Mouse (Mus musculus): Measurements from ENCODE around the gene Nipsnap1. TPM values are rescaled to one million over a fixed set of nuclear protein-coding genes. Genes with fewer than 3 reads are reported as not detected.

The Nipsnap1 gene
- polyA plus RNA-seq, 1 experiment from 2014 or later = 137 TPM

DNA sequence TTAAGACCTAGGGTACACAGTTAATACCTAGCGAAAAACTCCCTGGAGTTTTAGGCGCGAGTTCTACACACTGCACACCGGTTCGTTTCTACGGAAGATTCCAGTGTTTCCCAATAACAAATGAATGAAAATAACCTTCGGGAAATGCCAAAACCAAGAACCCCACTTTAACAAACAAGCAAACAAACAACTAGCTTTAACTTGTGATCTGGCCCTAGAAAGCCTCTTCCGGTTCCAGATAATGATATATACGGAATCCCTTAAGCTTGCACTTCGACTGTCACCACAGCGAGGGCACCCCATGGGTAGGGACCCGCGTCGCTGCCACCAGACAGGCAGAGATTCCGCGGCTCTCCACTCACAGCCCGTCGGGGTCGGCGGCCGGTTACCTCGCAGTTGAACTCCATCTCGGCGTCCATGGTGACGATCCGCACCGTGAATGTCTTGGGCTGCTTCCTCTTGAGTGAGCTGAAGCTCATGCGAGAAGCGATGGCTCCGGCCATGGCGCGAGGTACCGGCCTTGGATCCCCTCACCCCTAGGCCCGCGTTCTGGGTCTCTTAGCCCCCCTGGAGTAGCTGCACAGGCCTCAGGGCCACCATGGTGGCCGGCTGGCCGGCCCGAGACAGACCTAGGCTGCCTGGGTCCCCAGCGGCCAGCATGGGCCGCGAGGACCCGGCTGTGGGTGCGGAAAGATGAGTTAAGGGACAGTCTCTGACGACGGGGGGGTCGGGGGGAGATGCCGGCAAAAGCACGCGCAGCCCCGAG is 25.1 kb upstream of the Nipsnap1 start:
- peak overlapping the region; percentile 67 for H3K4me3 ChIP-seq (replicated peaks)
- under 1% methylated on average over 50 of the region's 50 CpGs for WGBS
- H3K27me3 ChIP-seq (replicated peaks) = no peaks in the 10 kb centered on the region
- peak overlapping the region; percentile 86 for H3K27ac ChIP-seq (replicated peaks)
- H3K9me3 ChIP-seq (replicated peaks) = no peaks in the 10 kb centered on the region
- H3K4me2 ChIP-seq = peak overlapping the region; percentile 66
- no peaks in the 10 kb centered on the region for H3K36me3 ChIP-seq
- H3K9ac ChIP-seq (replicated peaks) = peak overlapping the region; percentile 77
- H3K4me1 ChIP-seq = peaks cover 25% of the 10 kb centered on the region
- ATAC-seq (ENCODE audit: low FRiP score) = peak; percentile 70

DNA sequence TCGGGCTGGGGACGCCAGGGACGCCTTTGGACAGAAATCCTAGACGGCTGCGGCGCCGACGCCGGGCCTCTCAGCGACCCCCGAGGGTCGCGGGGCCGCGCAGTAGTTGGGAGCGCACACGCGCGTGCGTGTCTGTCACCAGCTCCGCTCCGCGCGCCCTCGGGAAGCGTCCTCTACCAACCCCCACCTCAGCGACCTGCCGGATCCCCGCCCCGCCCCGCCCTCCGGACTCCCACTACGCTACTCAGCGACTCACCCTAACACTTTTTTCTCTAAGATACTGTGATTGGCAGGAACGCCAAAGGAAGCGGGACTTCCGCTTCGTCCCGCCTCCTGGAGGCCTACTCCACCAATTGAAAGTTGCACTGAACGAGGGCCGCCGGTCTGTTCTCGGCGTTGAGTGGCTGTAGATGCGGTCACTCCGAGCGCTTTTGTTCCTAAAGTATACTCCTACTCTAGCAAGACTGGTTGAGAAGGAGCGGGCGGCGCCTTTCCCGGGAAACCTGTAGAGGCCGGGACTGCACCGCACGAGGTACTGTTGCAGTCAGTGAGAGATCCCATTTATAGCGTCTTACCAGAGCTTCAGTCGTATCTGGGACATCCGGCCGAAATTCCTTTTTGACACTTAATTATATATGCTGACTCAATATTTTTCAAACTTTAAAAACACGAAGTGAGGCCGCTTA is 24.4 kb upstream of the Nipsnap1 start, which contains the start of gene Nf2:
Nf2 (minus strand) TSS at position 279 of the 686 bp plus-strand sequence.
- 1% methylated on average over 50 of the region's 60 CpGs for WGBS
- Histone ChIP-seq H3K4me2 (peak within 1 kb of the TSS; percentile 66), H3K9ac (replicated peaks) (peak within 1 kb of the TSS; percentile 77), H3K4me3 (replicated peaks) (peak within 1 kb of the TSS; percentile 67), H3K4me1 (peaks cover 25% of the 10 kb centered on the region), H3K9me3 (replicated peaks) (no peaks in the 10 kb centered on the region), H3K36me3 (no peaks in the 10 kb centered on the region), H3K27me3 (replicated peaks) (no peaks in the 10 kb centered on the region), H3K27ac (replicated peaks) (peak within 1 kb of the TSS; percentile 86)
- ATAC-seq (ENCODE audit: low FRiP score) = peak; percentile 98

DNA sequence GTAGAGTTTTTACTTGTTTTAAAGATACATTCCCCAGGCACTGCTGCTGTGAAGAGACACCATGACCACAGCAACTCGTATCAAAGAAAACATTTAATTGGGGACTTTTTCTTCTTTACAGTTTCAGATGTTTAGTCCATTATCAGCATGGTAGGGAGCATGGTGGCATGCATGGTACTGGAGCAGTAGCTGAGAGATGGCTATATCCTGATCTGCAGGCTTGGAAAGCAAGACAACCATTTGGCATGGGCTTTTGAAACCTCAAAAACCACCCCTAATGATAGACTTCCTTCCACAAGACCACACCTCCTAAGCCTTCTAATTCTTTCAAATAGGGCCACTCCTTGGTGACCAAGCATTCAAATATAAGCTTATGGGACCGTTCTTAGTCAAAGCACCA is 23.3 kb upstream of the Nipsnap1 start:
- Histone ChIP-seq H3K4me3 (replicated peaks) (no peak overlapping the region), H3K27me3 (replicated peaks) (no peaks in the 10 kb centered on the region), H3K9ac (replicated peaks) (no peak overlapping the region), H3K27ac (replicated peaks) (no peak overlapping the region), H3K9me3 (replicated peaks) (no peaks in the 10 kb centered on the region), H3K4me2 (0 out of 2 replicates have a peak overlapping the region, but pooled peaks have one; percentile 62), H3K4me1 (peaks cover 25% of the 10 kb centered on the region), H3K36me3 (no peaks in the 10 kb centered on the region)
- no peak for ATAC-seq (ENCODE audit: low FRiP score)
- WGBS = 95% methylated on average over 2 of the region's 2 CpGs

DNA sequence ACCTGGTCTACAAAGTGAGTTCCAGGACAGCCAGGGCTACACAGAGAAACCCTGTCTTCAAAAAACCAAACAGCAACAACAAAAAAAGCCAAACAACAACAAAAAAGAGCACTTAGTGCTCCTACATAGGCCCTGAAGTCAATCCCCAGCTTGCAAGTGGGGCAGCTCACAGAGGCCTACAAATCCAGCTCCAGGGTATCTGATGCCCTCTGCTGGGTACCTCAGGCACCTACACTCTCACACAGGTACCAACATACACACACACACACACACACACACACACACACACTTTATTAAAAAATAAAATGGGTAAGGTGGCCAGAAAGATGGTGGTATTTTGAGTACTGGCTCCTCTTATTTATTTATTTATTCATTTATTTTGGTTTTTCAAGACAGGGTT is 20.7 kb upstream of the Nipsnap1 start:
- no peak overlapping the region for H3K9ac ChIP-seq (replicated peaks)
- ATAC-seq (ENCODE audit: low FRiP score) = no peak
- H3K27ac ChIP-seq (replicated peaks) = no peak overlapping the region
- H3K9me3 ChIP-seq (replicated peaks) = no peaks in the 10 kb centered on the region
- H3K4me3 ChIP-seq (replicated peaks) = no peak overlapping the region
- H3K27me3 ChIP-seq (replicated peaks) = no peaks in the 10 kb centered on the region
- H3K36me3 ChIP-seq = no peaks in the 10 kb centered on the region
- H3K4me1 ChIP-seq = peaks cover 5% of the 10 kb centered on the region
- H3K4me2 ChIP-seq = no peak overlapping the region

DNA sequence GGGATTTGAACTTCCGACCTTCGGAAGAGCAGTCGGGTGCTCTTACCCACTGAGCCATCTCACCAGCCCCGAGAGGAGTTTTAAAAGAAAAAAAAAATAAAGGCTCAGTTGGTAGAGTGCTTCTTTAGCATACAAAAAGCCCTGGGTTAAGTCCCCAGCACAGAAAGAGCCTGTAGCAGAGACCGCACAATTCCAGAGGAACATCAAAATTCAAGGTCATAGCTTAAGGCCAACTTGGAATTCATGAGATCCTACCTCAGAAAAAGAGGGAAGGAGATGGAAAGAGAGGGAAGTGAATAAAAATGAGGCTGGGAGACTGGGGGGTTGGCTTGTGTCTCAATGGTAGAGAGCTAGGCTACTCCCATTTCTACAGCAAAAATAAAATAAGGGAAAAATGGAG is 19.6 kb upstream of the Nipsnap1 start:
- Histone ChIP-seq H3K27ac (replicated peaks) (no peak overlapping the region), H3K36me3 (no peaks in the 10 kb centered on the region), H3K9me3 (replicated peaks) (no peaks in the 10 kb centered on the region), H3K4me1 (no peaks in the 10 kb centered on the region), H3K9ac (replicated peaks) (no peak overlapping the region), H3K4me3 (replicated peaks) (no peak overlapping the region), H3K4me2 (no peak overlapping the region), H3K27me3 (replicated peaks) (no peaks in the 10 kb centered on the region)
- 94% methylated on average over 5 of the region's 5 CpGs for WGBS
- no peak for ATAC-seq (ENCODE audit: low FRiP score)

DNA sequence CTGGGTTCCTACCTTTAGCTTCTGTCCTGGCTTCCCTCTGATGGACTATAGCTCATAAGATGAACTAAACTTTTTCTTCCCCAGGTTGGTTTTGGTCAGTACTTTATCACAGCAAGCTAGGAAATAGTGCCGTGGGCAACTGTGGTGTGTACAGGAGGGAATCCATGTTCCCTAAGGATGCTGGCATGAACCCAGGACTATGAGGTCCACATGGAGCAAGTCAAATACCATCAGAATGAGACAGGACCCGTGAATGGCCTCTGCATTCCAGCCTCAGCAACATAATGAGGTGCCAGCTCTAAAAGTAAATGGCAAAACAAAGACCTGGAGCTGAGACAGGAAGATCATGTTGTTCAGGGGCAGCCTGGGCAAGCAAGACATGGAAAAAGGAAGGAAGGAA is 15.3 kb upstream of the Nipsnap1 start:
- no peak for ATAC-seq (ENCODE audit: low FRiP score)
- Histone ChIP-seq H3K9ac (replicated peaks) (no peak overlapping the region), H3K27ac (replicated peaks) (no peak overlapping the region), H3K27me3 (replicated peaks) (no peaks in the 10 kb centered on the region), H3K4me1 (no peaks in the 10 kb centered on the region), H3K9me3 (replicated peaks) (no peaks in the 10 kb centered on the region), H3K4me2 (no peak overlapping the region), H3K36me3 (no peaks in the 10 kb centered on the region), H3K4me3 (replicated peaks) (no peak overlapping the region)
- WGBS = 57% methylated on average over 2 of the region's 2 CpGs

DNA sequence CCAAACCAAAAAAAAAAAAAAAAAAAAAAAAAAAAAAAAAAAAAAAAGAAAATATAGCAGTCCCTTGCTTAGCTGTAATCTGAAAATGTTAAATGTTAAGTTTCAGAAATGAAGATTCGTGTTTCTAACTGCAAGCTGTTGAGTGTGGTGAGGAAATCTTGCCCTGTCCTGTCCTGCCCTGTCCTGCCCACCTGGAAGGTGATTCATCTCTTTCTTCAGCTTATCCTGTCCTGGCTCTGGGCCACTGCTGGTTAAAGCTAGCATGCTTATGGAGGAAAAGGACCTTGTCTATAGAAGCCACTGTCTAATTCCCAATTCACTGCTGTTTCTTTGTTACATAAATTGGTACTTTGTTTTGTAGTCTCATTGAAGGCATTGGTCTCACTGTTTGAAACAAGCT is 12.8 kb upstream of the Nipsnap1 start:
- no peak for ATAC-seq (ENCODE audit: low FRiP score)
- Histone ChIP-seq H3K4me2 (no peak overlapping the region), H3K27me3 (replicated peaks) (no peaks in the 10 kb centered on the region), H3K36me3 (no peaks in the 10 kb centered on the region), H3K4me3 (replicated peaks) (no peak overlapping the region), H3K9ac (replicated peaks) (no peak overlapping the region), H3K27ac (replicated peaks) (no peak overlapping the region), H3K4me1 (no peaks in the 10 kb centered on the region), H3K9me3 (replicated peaks) (no peaks in the 10 kb centered on the region)
- WGBS = 77% methylated on average over 1 of the region's 1 CpGs

DNA sequence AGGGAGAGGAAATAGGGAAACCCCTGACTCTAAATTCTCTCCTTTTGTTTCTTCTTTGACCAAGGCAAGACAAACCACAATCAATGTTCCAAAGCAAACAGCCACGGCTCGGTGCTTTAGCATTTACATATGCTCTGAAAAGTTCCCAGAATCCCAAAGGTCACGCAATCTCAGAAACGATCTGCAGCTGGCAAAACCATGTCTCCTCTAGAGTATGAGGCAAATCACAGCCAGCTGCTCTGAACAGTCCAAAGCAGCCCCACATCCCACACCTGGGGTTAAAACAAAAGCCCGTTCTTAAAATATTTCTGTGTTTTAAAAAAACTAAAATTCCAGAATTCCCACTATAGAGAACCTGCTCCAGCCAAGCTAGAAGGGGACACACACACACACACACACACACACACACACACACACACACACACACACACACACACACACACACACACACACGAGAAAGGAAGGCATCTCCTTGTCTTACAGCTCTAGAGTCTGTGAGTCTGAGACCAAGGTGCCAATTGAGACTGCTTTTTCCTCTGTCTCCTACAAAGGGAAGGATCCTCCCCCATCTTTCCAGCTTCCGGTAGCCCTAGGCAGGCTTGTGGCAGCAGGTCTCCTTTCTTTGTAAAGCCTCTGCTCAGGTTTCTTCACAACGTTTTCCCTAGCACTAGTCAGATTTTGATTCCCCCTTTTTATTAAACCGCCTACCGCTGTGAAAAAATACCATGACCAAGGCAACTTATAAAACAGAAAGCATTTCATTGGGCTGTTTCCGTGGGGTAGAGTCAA is 11.7 kb upstream of the Nipsnap1 start:
- WGBS = 50% methylated on average over 11 of the region's 11 CpGs
- H3K27ac ChIP-seq (replicated peaks) = no peak overlapping the region
- H3K4me3 ChIP-seq (replicated peaks) = no peak overlapping the region
- H3K27me3 ChIP-seq (replicated peaks) = no peaks in the 10 kb centered on the region
- H3K9ac ChIP-seq (replicated peaks) = no peak overlapping the region
- no peaks in the 10 kb centered on the region for H3K4me1 ChIP-seq
- H3K36me3 ChIP-seq = no peaks in the 10 kb centered on the region
- H3K9me3 ChIP-seq (replicated peaks) = no peaks in the 10 kb centered on the region
- no peak overlapping the region for H3K4me2 ChIP-seq
- no peak for ATAC-seq (ENCODE audit: low FRiP score)

DNA sequence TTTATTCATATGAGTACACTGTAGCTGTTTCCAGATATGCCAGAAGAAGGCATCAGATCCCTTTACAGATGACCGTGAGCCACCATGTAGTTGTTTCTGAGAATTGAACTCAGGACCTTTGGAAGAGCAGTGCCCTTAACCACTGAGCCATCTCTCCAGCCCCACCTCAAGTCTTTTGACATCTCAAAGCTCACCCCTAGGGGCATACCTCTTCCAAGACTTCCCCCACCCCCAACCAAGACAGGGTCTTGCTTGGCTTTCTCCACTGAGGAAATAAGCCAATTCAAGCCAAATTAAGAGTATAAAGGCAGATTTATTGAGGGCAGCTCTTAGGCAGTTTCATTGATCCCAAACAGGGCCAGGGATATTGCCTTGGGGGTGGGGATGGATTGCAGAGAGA is 11.0 kb upstream of the Nipsnap1 start:
- H3K36me3 ChIP-seq = no peaks in the 10 kb centered on the region
- no peaks in the 10 kb centered on the region for H3K4me1 ChIP-seq
- WGBS = 91% methylated on average over 1 of the region's 1 CpGs
- ATAC-seq (ENCODE audit: low FRiP score) = no peak
- no peak overlapping the region for H3K27ac ChIP-seq (replicated peaks)
- H3K4me2 ChIP-seq = no peak overlapping the region
- H3K9ac ChIP-seq (replicated peaks) = no peak overlapping the region
- no peaks in the 10 kb centered on the region for H3K9me3 ChIP-seq (replicated peaks)
- H3K27me3 ChIP-seq (replicated peaks) = no peaks in the 10 kb centered on the region
- H3K4me3 ChIP-seq (replicated peaks) = no peak overlapping the region

DNA sequence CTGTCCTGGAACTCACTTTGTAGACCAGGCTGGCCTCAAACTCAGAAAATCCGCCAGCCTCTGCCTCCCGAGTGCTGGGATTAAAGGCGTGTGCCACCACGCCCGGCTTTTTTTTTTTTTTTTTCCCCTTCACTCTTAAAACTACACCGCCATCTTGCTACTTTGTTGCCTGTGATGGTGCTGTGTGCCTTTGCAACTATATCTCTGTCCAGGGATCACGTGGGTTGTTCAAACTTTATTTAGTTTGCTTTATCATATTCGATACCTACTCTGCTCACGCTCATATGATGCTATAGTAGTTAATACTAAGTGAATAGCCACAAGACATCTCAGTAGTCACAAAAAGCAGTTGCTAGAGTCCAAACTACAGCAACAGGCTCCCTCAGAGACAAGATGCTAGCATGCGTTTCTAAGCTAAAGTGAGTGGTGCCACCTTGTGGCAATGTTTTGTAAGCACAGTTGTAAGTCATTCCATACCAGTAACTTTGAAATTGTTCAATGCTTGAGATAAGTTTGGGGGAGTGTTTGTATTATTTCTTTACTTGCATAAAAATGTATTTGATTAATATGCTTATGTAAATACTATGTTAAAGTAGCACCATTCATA is 8.0 kb upstream of the Nipsnap1 start:
- H3K9ac ChIP-seq (replicated peaks) = no peak overlapping the region
- no peaks in the 10 kb centered on the region for H3K4me1 ChIP-seq
- H3K27ac ChIP-seq (replicated peaks) = no peak overlapping the region
- no peaks in the 10 kb centered on the region for H3K9me3 ChIP-seq (replicated peaks)
- no peaks in the 10 kb centered on the region for H3K36me3 ChIP-seq
- WGBS = 47% methylated on average over 9 of the region's 10 CpGs
- ATAC-seq (ENCODE audit: low FRiP score) = no peak
- H3K27me3 ChIP-seq (replicated peaks) = no peaks in the 10 kb centered on the region
- H3K4me2 ChIP-seq = no peak overlapping the region
- no peak overlapping the region for H3K4me3 ChIP-seq (replicated peaks)

DNA sequence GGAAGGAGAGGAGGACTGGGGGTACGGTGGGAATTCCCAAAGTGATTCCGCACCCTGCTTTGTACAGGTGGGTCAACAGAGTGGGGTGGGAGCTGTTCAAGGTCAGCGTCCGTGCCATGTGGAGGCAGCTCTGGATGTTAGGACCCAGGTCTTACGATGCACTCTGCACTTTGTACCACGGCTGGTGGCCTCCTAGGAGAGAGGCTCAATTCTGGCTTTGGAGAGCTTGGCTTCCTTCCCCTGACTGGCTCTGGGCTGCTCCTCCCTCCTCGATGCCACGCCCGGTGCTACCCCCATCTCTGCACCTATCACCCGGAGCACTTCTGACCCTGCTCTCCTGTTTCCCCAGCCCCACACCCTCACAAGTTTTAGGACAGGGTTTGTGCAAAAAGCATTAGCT is 800 bp downstream of the Nipsnap1 start:
- H3K27me3 ChIP-seq (replicated peaks) = no peaks in the 10 kb centered on the region
- peak overlapping the region; percentile 87 for H3K4me3 ChIP-seq (replicated peaks)
- H3K9me3 ChIP-seq (replicated peaks) = no peaks in the 10 kb centered on the region
- H3K27ac ChIP-seq (replicated peaks) = peak overlapping the region; percentile 82
- peak; percentile 38 for ATAC-seq (ENCODE audit: low FRiP score)
- WGBS = 8% methylated on average over 10 of the region's 10 CpGs
- H3K36me3 ChIP-seq = peaks cover 6% of the 10 kb centered on the region; the same call in 1 of the 2 replicates
- H3K4me2 ChIP-seq = peak overlapping the region; percentile 79
- H3K9ac ChIP-seq (replicated peaks) = peak overlapping the region; percentile 91
- peaks cover 20% of the 10 kb centered on the region for H3K4me1 ChIP-seq

All from neural tube, embryonic 15.5 days (tissue).